Mouse (Mus musculus): ENCODE data around the gene Ipmk. TPM values are rescaled to one million over a fixed set of nuclear protein-coding genes. Genes with fewer than 3 reads are reported as not detected.
A peak's percentile ranks its signal among the peaks of the same experiment; 100 is the strongest.
"Not testable (repeated sequence)": the region's sequence is repeated elsewhere in the genome, so short reads cannot be mapped to it uniquely, and the experiment has no call there.

Ipmk gene
- polyA plus RNA-seq, 1 experiment = 12.0 TPM

DNA sequence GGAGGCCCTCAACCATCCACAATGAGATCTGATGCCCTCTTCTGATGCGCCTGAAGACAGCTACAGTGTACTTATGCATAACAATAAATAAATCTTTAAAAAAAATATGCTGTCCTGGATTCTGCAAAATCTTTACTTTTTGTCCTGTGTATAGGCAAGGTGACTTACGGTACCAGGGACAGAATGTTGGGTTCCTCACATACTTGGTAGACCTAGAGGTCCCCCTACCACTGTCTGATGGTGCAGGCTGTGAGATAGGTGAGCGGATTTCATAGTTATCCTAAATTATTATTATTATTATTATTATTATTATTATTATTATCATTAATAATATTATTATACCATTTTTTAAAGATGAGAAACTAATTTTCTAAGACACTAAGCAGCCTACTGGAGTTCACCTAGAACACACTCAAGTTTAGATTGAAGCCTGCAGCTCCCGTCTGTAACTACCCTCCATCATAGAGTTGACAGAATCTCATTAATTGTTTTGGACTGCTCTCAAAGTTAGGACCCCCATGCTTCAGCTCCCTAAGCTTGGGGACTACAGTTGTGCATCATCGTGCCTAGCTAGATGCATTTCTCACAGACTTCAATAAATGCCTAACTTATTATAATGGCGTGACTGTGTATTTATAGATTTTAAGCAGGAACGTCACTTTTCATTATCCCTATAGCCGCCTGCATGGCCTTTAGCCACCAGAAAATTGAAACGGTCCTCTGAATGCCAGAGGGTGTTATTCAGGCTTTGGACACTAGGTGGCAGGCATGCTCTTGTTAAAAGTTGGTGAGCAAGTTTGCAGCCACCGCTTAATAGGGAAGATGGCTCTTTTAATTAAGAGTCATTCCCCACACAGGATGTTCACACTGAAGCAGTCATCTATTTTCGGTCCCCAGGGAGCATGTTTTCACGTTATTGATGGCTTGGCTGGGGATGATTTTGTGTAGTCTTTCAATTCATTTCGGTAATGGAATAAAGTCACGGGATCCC is 74.8 kb downstream of the Ipmk start:
- DNase-seq (ENCODE audit: low spot score) = peak; percentile 27

DNA sequence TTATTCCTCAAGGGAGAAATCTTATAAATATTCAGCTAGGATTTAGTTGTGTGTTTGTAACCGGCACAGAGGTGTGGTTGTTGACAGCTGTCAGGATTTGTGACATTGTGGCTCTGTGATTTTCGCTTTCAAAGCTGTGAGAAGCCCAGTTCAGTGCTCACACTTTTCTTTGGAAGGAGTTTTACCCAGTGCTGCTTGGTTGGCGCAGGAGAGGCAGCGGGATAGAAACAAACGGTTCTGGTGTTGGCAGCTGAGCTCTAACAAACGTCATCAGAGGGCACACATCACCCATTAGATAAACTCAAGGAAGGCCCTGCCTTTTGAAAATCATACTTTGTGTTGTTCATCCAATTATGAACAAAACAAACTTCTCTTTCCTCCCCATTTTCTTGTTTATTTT is 79.2 kb downstream of the Ipmk start:
- DNase-seq (ENCODE audit: low spot score) = no peak

DNA sequence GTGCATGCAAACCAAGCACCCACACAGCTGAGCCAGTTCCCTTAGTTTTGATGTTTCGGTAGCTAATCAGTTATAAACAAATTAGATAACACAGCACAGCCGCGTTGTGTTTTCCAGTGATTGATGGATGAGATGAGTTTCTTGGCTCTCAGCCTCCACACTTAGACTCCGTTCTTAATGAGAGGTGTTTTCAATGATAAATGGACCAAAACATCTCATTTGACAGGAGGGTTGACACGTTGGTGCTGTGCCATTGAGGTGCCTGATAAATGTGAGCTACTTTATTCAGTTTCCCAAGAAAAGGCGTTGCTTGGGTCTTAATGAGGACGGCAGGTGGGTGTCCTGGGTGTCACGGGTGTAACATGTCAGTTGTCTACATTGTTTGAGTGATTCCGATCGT is 79.8 kb downstream of the Ipmk start:
- no peak for DNase-seq (ENCODE audit: low spot score)

DNA sequence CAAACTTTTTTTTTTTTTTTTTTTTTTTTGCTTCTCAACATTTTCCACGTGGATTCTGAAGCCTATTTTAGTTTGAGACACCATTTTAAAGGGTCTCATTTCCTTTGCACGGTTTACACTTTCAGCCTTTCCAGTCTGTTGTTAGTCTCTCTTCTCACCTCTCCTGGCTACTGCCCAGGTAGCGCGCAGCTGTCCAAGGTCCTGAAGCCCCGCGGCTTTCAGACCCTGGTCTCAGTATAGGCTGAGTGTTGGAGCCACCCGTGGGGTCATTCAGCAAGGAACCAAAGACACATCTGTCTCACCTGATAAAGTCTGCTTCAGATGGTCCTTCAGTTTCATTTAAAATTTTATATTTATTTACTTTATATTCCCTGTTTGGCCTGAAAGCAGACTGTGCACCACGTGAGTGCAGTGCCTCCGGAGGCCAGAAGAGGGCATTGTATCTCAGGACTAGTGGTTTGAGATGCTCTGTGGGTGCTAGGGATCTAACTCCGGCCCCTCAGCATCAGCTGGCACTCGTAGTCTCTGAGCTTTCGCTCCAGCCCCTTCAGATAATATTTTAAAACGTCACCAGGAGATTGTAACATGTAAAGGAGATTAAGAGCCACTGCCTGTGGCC is 80.8 kb downstream of the Ipmk start:
- DNase-seq (ENCODE audit: low spot score) = no peak

DNA sequence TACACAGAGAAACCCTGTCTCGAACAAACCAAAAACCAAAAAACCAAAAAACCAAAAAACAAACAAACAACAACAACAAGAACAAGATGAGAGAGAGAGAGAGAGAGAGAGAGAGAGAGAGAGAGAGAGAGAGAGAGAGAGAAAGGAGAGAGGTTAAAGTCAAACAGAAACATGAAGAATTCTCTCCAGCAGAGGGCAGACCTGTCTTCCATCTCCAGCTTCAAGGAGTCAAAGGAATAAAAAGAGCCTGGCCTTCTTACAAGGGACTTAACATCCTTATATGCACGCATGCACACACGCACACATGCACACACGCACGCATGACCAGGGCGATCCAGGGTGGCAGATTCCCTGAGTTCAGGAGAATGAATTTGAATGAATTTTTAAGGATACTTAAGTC is 83.1 kb downstream of the Ipmk start:
- DNase-seq (ENCODE audit: low spot score) = no peak

DNA sequence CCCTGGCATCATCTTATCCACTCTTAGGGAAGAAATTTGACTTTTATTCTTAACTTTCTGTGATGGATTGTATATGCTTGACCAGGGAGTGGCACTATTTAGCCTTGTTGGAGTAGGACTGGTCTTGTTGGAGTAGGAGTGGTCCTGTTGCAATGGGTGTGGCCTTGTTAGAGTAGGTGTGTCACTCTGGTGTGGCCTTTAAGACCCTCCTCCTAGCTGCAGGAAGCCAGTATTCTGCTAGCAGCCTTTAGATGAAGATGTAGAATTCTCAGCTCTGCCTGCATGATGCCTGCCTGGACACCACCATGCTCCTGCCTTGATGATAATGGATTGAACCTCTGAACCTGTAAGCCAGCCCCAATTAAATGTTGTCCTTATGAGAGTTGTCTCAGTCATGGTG is 95.5 kb downstream of the Ipmk start:
- no peak for DNase-seq (ENCODE audit: low spot score)

DNA sequence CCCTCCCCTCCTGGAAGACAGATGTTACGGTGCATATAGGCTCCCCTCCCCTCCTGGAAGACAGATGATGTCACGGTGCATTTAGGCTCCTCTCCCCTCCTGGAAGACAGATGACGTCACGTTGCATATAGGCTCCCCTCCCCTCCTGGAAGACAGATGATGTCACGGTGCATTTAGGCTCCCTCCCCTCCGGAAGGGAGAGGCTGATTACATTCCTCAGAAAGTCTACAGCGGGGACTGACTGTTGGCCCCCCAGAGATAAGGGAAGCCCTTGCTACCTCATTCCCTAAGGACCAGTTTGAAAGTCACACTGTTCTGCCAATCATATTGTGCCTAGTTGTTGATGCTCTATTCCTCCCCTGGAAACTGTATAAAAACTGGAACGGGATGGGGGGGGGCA is 100.1 kb downstream of the Ipmk start:
- DNase-seq (ENCODE audit: low spot score) = no peak

DNA sequence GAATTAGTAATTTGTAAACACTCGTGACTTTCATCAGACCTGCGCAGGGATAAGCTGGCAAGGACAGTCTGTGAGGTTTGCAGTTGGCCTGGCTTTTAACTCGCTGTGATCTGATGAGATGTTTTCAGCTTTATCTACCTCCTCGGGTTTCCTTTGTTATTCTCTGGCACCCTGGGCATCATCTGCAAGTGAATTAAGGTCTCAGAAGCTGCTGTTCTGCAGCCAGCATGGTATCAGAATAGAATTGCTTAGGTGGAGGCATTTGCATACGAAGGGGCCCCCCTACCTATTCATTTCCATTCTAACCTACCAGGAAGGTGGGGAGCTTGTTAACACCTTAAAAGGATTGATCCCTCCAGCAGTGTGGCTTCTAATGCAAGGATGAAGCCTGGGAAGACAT is 100.7 kb downstream of the Ipmk start:
- no peak for DNase-seq (ENCODE audit: low spot score)

DNA sequence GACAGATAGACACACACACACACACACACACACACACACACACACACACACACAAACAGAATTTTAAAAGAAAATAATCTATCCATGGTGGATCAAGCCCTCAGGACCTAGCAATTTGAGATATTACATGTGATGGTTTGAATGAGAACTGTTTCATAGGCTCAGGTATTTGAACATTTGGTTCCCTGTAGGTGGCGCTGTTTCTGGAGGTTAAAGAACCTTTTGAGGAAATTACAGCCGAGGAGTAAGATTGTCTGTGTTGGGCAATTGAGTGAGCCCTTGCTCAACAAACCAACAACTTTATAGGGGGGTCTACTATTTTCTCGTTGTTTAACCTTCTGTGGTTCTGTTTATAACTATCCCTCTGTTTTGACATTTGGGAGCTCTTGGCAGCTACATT is 107.8 kb downstream of the Ipmk start:
- DNase-seq (ENCODE audit: low spot score) = no peak

DNA sequence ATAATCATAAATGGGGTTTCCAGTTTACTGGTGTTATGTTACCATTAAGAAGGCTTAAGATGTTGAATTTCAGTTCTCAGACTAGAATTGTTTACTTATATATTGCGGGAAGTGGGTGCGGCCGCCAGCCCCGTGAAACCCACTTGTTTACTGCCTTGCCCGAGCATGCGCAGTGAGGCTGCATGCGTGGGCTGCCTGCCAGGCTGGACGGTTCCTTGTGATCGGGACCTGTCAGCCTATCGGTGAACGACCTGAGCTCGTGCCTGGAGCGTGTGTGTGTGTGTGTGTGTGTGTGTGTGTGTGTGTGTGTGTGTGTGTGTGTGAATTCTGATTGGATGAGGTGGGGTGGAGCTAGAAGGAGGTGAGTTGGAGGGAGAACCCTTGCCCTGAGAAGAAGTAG is 114.8 kb downstream of the Ipmk start:
- not testable (repeated sequence) for DNase-seq (ENCODE audit: low spot score)

DNA sequence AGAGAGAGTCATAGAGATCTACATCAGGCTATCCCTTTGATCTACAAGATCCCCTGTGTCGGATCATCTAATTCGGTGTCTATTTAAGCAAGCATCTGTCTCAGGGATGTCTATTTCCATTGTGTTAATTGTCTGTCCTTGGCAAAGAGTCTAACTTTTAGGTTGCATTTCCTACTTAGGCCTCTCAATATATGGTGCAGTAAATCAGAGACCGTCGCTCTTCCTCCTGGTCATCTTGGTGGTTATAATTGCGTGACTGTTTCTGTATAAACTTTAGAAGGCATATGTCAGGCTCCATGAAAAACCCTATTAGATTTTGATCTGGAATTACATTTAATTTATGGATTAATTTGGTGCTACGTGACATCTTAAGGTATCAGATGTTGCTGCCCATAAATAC is 116.9 kb downstream of the Ipmk start:
- no peak for DNase-seq (ENCODE audit: low spot score)

DNA sequence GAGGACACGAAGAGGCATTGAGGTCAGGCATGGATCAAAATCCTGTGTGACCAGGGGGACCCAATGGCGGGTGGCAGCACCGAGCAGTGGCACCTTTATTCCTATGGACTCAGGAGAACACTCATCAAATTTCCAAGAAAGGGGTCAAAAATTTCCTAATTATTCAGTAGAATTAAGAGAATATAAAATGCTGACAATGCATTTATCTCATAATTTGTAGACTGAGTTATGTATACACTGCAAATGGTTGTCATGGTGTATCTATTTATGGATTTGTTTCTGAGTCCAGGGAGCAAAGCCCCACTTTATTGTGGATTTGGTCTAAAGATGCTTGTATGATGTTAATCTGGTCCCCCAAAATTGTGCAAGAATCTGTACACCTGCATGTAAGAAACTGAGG is 120.8 kb downstream of the Ipmk start:
- DNase-seq (ENCODE audit: low spot score) = no peak

DNA sequence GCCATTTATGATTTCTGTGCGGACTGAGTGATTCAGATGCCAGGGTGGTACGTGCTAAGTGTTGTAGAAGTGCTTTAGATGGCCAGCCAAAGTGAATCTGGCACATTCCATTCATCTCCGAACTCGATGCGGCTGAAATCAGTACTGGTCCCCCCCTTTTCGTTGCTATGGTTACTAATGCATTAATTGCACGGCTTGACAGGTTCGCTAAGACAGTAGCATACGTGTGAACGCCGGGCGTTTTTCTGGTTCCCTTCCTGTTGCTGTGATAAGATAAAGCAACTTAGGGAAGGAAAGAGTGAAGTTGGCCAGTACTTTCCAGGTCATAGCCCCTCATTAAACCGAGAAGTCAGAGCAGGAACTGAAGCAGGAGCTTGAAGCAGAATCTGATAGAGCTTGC is 122.2 kb downstream of the Ipmk start:
- DNase-seq (ENCODE audit: low spot score) = no peak

DNA sequence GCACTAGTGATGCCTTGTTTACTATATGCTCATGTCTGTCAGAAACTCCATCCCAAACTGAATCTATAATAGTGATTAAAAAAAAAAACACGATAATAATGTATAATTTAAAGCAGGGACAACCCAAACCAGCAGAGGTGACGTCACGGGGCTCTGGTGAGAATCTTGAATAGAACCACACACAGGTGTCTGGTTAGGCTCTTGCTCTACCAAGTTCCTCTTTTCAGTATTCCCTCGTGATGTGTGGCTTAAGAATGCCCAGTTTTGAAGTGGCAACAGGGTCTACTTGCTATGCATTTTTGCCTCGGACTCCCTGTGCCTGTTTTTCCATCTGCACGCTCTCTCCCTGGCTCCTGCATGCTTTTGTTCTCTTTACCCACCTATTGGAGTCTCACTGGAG is 124.5 kb downstream of the Ipmk start:
- no peak for DNase-seq (ENCODE audit: low spot score)

DNA sequence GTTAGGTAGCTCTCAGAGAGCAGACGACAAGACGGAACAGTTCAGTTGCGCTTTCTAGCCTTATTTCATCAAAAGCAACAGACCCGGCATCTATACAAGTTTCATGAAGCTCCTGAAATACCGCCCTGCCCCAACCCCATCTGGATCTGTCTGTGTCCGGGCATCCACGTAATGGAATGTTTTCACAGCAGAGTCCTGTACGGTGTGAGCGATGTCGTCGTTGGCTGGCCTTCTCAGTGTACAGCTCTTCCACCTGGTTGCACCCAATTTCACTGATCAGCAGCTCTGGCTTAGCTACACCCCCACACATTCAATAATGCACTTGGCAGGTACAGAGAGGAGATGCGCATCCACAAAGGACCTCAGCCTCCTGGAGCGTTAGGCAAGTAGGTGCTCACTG is 126.0 kb downstream of the Ipmk start:
- no peak for DNase-seq (ENCODE audit: low spot score)

DNA sequence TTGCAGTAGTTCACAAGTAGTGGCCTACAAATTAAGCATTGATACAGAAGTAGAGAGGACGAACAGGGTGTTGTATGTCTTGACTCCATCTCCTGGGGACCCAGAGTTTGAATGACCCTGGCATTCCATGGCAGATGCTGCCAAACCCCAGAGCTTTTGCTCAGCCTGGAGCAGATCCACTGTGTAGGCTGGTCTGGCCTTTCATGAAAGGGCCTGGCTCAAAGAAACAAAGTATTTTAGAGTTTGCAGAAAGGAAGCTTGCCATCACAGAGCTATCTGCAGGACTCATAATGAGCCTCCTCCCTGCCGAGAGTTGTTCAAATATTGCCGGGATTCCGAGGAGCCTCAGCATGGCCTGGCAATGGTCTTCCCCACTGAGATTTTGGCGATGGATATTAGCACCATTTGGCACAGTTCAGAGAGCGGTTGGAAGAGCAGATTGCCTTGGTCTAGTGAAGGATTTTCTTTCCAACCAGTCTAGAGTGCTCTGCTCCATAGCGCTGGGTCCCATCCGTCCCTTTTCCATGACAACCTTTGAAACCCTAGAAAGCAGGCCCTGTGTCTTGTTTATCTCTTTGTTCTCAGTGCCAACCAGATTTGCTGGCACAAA is 129.0 kb downstream of the Ipmk start:
- DNase-seq (ENCODE audit: low spot score) = no peak

DNA sequence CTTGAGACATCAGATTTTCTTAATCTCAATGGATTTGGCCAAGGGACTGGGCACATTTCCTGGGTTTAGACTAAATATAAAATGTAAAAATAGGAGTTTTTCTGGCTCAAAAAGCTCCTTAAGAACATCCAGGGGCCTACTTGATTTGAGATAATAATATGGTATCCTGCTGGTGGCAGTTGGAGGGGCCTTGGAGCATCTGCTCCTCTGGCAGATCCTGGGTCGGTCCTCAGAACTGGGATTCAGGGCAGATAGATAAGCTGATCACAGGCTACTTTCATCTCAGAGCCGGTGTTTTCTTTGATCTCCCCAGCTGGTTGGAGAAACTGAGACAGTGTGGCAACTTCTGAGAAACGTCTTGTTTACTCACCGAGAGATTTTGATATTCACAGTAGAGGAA is 129.6 kb downstream of the Ipmk start:
- DNase-seq (ENCODE audit: low spot score) = no peak

DNA sequence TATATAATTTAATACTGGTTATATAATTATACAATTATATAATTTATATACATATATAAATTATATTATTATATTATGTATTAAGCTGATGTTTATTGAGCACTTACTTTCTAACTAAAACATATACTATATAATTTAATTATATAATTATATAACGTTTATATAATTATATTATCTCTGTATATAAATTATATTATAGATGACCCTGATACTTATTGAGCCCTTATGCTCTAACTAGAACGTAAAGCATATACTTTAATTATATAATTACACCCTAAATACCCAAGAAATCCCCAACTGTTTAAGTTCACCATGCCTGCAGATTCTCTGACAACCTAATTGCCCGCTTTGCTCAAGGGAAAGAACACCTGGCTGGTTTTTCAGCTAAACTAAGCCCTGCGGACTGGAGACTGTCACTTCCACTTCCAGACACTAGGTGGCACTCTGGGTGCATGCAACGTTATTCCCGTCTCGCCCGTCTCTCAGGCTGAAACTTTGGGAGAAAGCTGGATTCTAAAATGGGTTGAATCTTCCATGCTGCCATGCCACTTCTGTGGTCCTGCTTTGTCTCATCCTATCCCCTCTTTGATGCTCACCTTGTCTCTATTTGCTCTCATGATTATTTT is 132.2 kb downstream of the Ipmk start:
- DNase-seq (ENCODE audit: low spot score) = peak; percentile 30

Data from urinary bladder, adult 2 months (tissue).